Mouse (Mus musculus): ENCODE results near the gene Hist2h2ac.

The Hist2h2ac gene

GRCm38 (mm10) chr3:96220765-96221639 is at the start of gene Hist2h2ac, which contains the start of gene Hist2h2be:
Gene Hist2h2ac, minus strand, starts transcription at chr3:96220880.
Gene Hist2h2be, plus strand, starts transcription at chr3:96221119.
- no peak for TF ChIP-seq GATA4 (IDR thresholded peaks at IDR 0.05; ENCODE audit: insufficient replicate concordance, low read length)

GRCm38 (mm10) chr3:96269511-96270474 is 49.1 kb upstream of the Hist2h2ac start, which contains the start of gene Hist2h2bb:
Gene Hist2h2bb, plus strand, starts transcription at chr3:96269752.
- no peak for TF ChIP-seq GATA4 (IDR thresholded peaks at IDR 0.05; ENCODE audit: insufficient replicate concordance, low read length)

- TF ChIP-seq GATA4 (IDR thresholded peaks at IDR 0.05; ENCODE audit: insufficient replicate concordance, low read length): no peak
Measured at GRCm38 (mm10) chr3:96268051-96268775, 47.5 kb upstream of the Hist2h2ac start, which contains the start of gene Hist2h3b. Gene Hist2h3b, plus strand, starts transcription at chr3:96268654.

- TF ChIP-seq GATA4 (IDR thresholded peaks at IDR 0.05; ENCODE audit: insufficient replicate concordance, low read length): no peak
Measured at GRCm38 (mm10) chr3:96267541-96267940, 46.9 kb upstream of the Hist2h2ac start.

- TF ChIP-seq GATA4 (IDR thresholded peaks at IDR 0.05; ENCODE audit: insufficient replicate concordance, low read length): no peak
Measured at GRCm38 (mm10) chr3:96266132-96266710, 45.5 kb upstream of the Hist2h2ac start.

GRCm38 (mm10) chr3:96264404-96264949 is 43.8 kb upstream of the Hist2h2ac start:
- no peak for TF ChIP-seq GATA4 (IDR thresholded peaks at IDR 0.05; ENCODE audit: insufficient replicate concordance, low read length)

GRCm38 (mm10) chr3:96263558-96264403 is 43.1 kb upstream of the Hist2h2ac start:
- TF ChIP-seq GATA4 (IDR thresholded peaks at IDR 0.05; ENCODE audit: insufficient replicate concordance, low read length): no peak

- TF ChIP-seq GATA4 (IDR thresholded peaks at IDR 0.05; ENCODE audit: insufficient replicate concordance, low read length): no peak; the same call in 1 of the 2 replicates
Measured at GRCm38 (mm10) chr3:96262979-96263550, 42.4 kb upstream of the Hist2h2ac start, which contains the start of gene Hist2h4. Gene Hist2h4, minus strand, starts transcription at chr3:96263311.

GRCm38 (mm10) chr3:96262216-96262875 is 41.7 kb upstream of the Hist2h2ac start:
- no peak for TF ChIP-seq GATA4 (IDR thresholded peaks at IDR 0.05; ENCODE audit: insufficient replicate concordance, low read length)

GRCm38 (mm10) chr3:96261623-96262022 is 40.9 kb upstream of the Hist2h2ac start:
- TF ChIP-seq GATA4 (IDR thresholded peaks at IDR 0.05; ENCODE audit: insufficient replicate concordance, low read length): no peak

GRCm38 (mm10) chr3:96260220-96260619 is 39.5 kb upstream of the Hist2h2ac start:
- no peak for TF ChIP-seq GATA4 (IDR thresholded peaks at IDR 0.05; ENCODE audit: insufficient replicate concordance, low read length)

GRCm38 (mm10) chr3:96257190-96257589 is 36.5 kb upstream of the Hist2h2ac start:
- no peak for TF ChIP-seq GATA4 (IDR thresholded peaks at IDR 0.05; ENCODE audit: insufficient replicate concordance, low read length)

Data from liver, adult (tissue).